Mouse (Mus musculus) left cerebral cortex, postnatal 4 days (tissue): ENCODE measurements around the gene Bcl10. TPM values are rescaled to one million over a fixed set of nuclear protein-coding genes. Genes with fewer than 3 reads are reported as not detected.

Experiments used
- total RNA-seq, 2 experiments: library from RNA; stranded (reverse); gene quantifications; 2 replicates each; pipeline ENCODE4 v1.2.3; 2021

Bcl10 gene
- total RNA-seq, 2 experiments from 2014 or later = 18.3 to 19.4 TPM

Other genes starting within 250 kb of the Bcl10 start
- gene Ddah1, start 164.1 kb upstream of the Bcl10 start, total RNA-seq = 100 to 1,000 TPM in 1 of 2 experiments, 10 to 100 TPM in 1; 97.6 to 108 TPM
- 10 to 100 TPM; 51.5 to 56.8 TPM for gene 2410004B18Rik, start 15.2 kb downstream of the Bcl10 start, total RNA-seq
- 1 to 10 TPM; 4.4 to 5.3 TPM for gene Syde2, start 65.1 kb downstream of the Bcl10 start, total RNA-seq
- 1 to 10 TPM in 1 of 2 experiments, under 1 TPM in 1; 0.83 to 1.2 TPM for gene Wdr63, start 185.3 kb downstream of the Bcl10 start, total RNA-seq
- gene Mcoln3, start 194.6 kb downstream of the Bcl10 start, total RNA-seq = under 1 TPM; 0.16 to 0.18 TPM
- not detected for gene Mcoln2, start 227.0 kb downstream of the Bcl10 start, total RNA-seq